Mouse (Mus musculus) CH12F3 (cell line): Measurements from ENCODE around the gene Vmn2r41.
"Not testable (repeated sequence)": the region's sequence is repeated elsewhere in the genome, so short reads cannot be mapped to it uniquely, and the experiment has no call there.

Source experiments
- in situ Hi-C: fragments of 300-500 bp; cut with MboI; formaldehyde crosslinking; loops from 2 replicates; pipeline ENCODE4 v1.14.3; 2020; ENCODE audit warnings: low sequenced_read_pairs

Vmn2r41 gene

GRCm38 (mm10) chr7:8161554-8161953, at the start of gene Vmn2r41:
Gene Vmn2r41 (minus strand): TSS chr7:8161654.
- in situ Hi-C loops: not testable (repeated sequence)

- in situ Hi-C loops: not testable (repeated sequence)
These were observed 38.8 kb upstream of the Vmn2r41 start, which contains the start of gene Vmn2r42 for GRCm38 (mm10) chr7:8200220-8200619. Gene Vmn2r42 (minus strand): TSS chr7:8200320.

DNA sequence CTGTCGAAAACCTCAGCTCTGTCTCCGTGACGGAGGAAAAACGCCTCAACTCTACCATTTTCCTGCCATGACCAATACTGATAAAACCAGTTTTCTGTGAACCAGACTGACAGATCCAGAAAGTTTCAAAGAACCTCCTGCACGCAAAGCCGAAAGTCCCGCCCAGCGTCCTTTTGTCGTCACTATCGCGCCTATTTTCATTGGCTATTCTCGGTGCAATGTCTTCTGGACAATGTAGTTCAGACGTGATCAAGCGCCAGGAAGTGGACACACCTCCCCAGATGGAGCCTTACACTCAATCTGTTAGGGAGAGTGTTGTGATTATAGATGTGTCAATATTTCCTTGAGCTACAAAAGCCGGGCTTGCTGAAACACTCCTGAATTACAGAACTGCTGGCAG, 68.6 kb downstream of the Vmn2r41 start:
- in situ Hi-C loops: not testable (repeated sequence)
